Mouse (Mus musculus): ENCODE results near the gene Fam227a. TPM values are rescaled to one million over a fixed set of nuclear protein-coding genes. Genes with fewer than 3 reads are reported as not detected.

Fam227a gene
- polyA plus RNA-seq, 1 experiment from 2014 or later = 5.2 TPM

- Histone ChIP-seq H3K9ac (replicated peaks) (no peak overlapping the region), H3K9me3 (no peaks in the 10 kb centered on the region), H3K4me3 (no peak overlapping the region), H3K4me1 (no peaks in the 10 kb centered on the region), H3K36me3 (peaks cover 30% of the 10 kb centered on the region), H3K4me2 (replicated peaks) (no peak overlapping the region), H3K27me3 (no peaks in the 10 kb centered on the region), H3K27ac (replicated peaks) (no peak overlapping the region)
- 91% methylated on average over 12 of the region's 12 CpGs for WGBS
- ATAC-seq (replicated peaks) = no peak
Measured at GRCm38 (mm10) chr15:79648130-79648529, 10.6 kb downstream of the Fam227a start.

GRCm38 (mm10) chr15:79645483-79645882 is 13.3 kb downstream of the Fam227a start:
- no peak overlapping the region for H3K4me2 ChIP-seq (replicated peaks)
- WGBS = 81% methylated on average over 2 of the region's 2 CpGs
- no peaks in the 10 kb centered on the region for H3K9me3 ChIP-seq
- H3K36me3 ChIP-seq = peaks cover 49% of the 10 kb centered on the region
- no peak overlapping the region for H3K4me3 ChIP-seq
- H3K27me3 ChIP-seq = no peaks in the 10 kb centered on the region
- no peaks in the 10 kb centered on the region for H3K4me1 ChIP-seq
- no peak for ATAC-seq (replicated peaks)
- no peak overlapping the region for H3K9ac ChIP-seq (replicated peaks)
- H3K27ac ChIP-seq (replicated peaks) = no peak overlapping the region

- no peaks in the 10 kb centered on the region for H3K27me3 ChIP-seq
- 82% methylated on average over 11 of the region's 12 CpGs for WGBS
- no peaks in the 10 kb centered on the region for H3K9me3 ChIP-seq
- H3K27ac ChIP-seq (replicated peaks) = no peak overlapping the region
- no peak overlapping the region for H3K4me3 ChIP-seq
- no peak overlapping the region for H3K9ac ChIP-seq (replicated peaks)
- peaks cover 56% of the 10 kb centered on the region for H3K36me3 ChIP-seq
- H3K4me2 ChIP-seq (replicated peaks) = no peak overlapping the region
- ATAC-seq (replicated peaks) = no peak
- no peaks in the 10 kb centered on the region for H3K4me1 ChIP-seq
Measured at GRCm38 (mm10) chr15:79641135-79641817, 17.5 kb downstream of the Fam227a start.

GRCm38 (mm10) chr15:79630471-79630870 is 28.3 kb downstream of the Fam227a start:
- H3K36me3 ChIP-seq = peaks cover 71% of the 10 kb centered on the region
- H3K4me1 ChIP-seq = no peaks in the 10 kb centered on the region
- no peak overlapping the region for H3K4me3 ChIP-seq
- no peak overlapping the region for H3K27ac ChIP-seq (replicated peaks)
- no peak overlapping the region for H3K9ac ChIP-seq (replicated peaks)
- no peaks in the 10 kb centered on the region for H3K27me3 ChIP-seq
- WGBS = 87% methylated on average over 2 of the region's 2 CpGs
- H3K9me3 ChIP-seq = no peaks in the 10 kb centered on the region
- ATAC-seq (replicated peaks) = no peak
- H3K4me2 ChIP-seq (replicated peaks) = no peak overlapping the region

DNA sequence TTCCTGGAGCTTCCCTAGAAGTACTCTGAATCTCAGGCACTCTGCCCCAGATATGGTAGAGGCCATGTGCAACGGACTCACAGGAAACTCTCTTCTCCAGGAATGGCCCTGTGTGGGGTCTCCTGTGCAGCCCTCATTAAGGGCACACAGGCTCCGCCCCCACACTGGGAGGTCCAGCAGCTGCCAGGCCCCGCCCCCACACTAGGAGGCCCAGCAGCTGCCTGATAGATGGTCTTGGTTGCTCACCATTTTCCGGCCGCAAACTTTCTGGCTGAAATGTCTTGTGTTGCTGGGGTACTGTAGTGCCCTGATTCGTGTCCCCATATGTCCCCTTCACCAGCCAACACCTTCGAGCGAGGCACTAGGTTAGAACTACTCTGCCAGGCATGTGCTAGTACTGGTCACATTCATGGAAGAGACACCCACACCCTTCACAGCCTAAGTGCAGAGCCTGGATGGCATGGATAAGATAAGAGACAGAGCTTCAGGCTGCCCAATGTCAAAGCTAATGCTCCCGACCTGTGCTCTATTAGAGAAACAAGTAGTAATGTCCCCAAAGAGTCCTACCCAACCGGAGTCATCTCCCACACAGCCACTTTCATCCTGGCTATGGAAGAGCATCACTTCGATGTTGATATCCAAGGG is 38.9 kb downstream of the Fam227a start:
- no peak for ATAC-seq (replicated peaks)
- H3K4me2 ChIP-seq (replicated peaks) = no peak overlapping the region
- no peak overlapping the region for H3K27ac ChIP-seq (replicated peaks)
- no peaks in the 10 kb centered on the region for H3K27me3 ChIP-seq
- H3K4me3 ChIP-seq = no peak overlapping the region
- 84% methylated on average over 11 of the region's 11 CpGs for WGBS
- H3K36me3 ChIP-seq = peaks cover 79% of the 10 kb centered on the region
- no peaks in the 10 kb centered on the region for H3K4me1 ChIP-seq
- no peak overlapping the region for H3K9ac ChIP-seq (replicated peaks)
- no peaks in the 10 kb centered on the region for H3K9me3 ChIP-seq

DNA sequence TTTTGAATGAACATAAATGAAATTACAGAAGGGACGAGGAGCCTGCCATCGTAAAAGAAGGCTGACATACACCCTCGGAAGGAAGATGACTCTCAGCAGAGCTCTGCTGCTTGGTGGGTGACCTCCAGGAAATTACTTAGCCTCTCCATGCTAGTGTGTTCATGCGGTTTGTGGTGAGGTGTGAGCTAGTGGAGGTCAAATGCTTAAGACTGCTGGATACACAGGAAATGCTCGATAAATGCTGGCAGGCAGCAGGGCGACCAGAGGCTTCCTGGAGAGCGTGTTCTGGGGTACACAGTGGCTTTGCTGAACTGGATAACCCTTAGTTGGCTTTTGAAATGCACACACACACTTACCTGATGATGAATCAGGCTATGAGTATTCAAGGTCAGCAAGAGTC is 40.3 kb downstream of the Fam227a start:
- Histone ChIP-seq H3K9ac (replicated peaks) (no peak overlapping the region), H3K9me3 (no peaks in the 10 kb centered on the region), H3K27ac (replicated peaks) (no peak overlapping the region), H3K4me3 (no peak overlapping the region), H3K4me2 (replicated peaks) (no peak overlapping the region), H3K4me1 (no peaks in the 10 kb centered on the region), H3K36me3 (peaks cover 77% of the 10 kb centered on the region), H3K27me3 (no peaks in the 10 kb centered on the region)
- WGBS = 96% methylated on average over 7 of the region's 7 CpGs
- no peak for ATAC-seq (replicated peaks)

DNA sequence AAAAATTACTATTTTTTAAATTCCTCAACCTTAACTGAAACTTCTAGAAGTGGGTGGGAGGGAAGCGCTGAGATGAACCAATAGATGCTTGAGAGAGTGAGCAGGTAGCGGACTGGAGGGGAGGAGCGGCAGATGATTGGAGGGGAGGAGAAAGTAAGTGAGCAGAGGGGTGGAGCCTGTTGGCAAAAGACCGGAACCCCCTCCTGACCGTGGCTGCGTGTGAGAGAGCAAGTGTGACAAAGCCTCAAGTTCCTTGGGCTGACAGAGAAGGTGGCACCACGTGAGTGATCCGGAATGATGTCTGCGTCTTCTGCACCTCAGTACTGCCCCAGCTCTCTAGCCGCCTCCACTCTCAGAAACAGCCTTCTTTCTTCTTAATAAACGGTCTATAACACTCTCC is 41.6 kb downstream of the Fam227a start:
- no peak overlapping the region for H3K9ac ChIP-seq (replicated peaks)
- H3K4me2 ChIP-seq (replicated peaks) = no peak overlapping the region
- 82% methylated on average over 11 of the region's 11 CpGs for WGBS
- peaks cover 77% of the 10 kb centered on the region for H3K36me3 ChIP-seq
- no peak overlapping the region for H3K4me3 ChIP-seq
- H3K27ac ChIP-seq (replicated peaks) = no peak overlapping the region
- no peaks in the 10 kb centered on the region for H3K9me3 ChIP-seq
- H3K4me1 ChIP-seq = no peaks in the 10 kb centered on the region
- no peaks in the 10 kb centered on the region for H3K27me3 ChIP-seq
- no peak for ATAC-seq (replicated peaks)

GRCm38 (mm10) chr15:79616729-79617128 is 42.0 kb downstream of the Fam227a start:
- ATAC-seq (replicated peaks) = no peak
- no peak overlapping the region for H3K4me2 ChIP-seq (replicated peaks)
- WGBS = 88% methylated on average over 5 of the region's 5 CpGs
- H3K4me1 ChIP-seq = no peaks in the 10 kb centered on the region
- H3K36me3 ChIP-seq = peaks cover 73% of the 10 kb centered on the region
- H3K27me3 ChIP-seq = no peaks in the 10 kb centered on the region
- no peak overlapping the region for H3K27ac ChIP-seq (replicated peaks)
- H3K4me3 ChIP-seq = no peak overlapping the region
- H3K9ac ChIP-seq (replicated peaks) = no peak overlapping the region
- H3K9me3 ChIP-seq = no peaks in the 10 kb centered on the region

GRCm38 (mm10) chr15:79615501-79615900 is 43.3 kb downstream of the Fam227a start:
- H3K27me3 ChIP-seq = no peaks in the 10 kb centered on the region
- no peaks in the 10 kb centered on the region for H3K4me1 ChIP-seq
- H3K4me3 ChIP-seq = no peak overlapping the region
- H3K36me3 ChIP-seq = peaks cover 68% of the 10 kb centered on the region
- no peak overlapping the region for H3K27ac ChIP-seq (replicated peaks)
- H3K9ac ChIP-seq (replicated peaks) = no peak overlapping the region
- no peaks in the 10 kb centered on the region for H3K9me3 ChIP-seq
- no peak for ATAC-seq (replicated peaks)
- no peak overlapping the region for H3K4me2 ChIP-seq (replicated peaks)
- 92% methylated on average over 7 of the region's 7 CpGs for WGBS

DNA sequence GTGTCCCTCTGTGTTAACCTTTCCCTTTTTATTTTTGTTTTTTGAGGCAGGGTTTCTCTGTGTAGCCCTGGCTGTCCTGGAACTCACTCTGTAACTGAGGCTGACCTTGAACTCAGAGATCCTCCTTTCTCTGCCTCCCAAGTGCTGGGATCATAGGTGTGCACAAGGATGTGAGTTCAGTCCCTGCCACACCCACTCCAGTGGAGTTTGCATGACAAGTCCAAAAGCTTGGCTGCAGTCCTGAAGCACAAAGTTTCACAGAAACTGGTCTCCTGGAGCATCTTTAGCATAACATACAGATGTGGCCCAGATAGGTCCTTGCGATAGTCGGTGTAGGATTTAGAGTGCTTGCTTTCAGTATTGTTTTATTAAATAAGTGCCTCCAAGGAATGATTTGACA is 49.5 kb downstream of the Fam227a start:
- Histone ChIP-seq H3K9me3 (no peaks in the 10 kb centered on the region), H3K4me2 (replicated peaks) (no peak overlapping the region), H3K27ac (replicated peaks) (no peak overlapping the region), H3K4me3 (no peak overlapping the region), H3K36me3 (peaks cover 28% of the 10 kb centered on the region), H3K9ac (replicated peaks) (no peak overlapping the region), H3K4me1 (peaks cover 7% of the 10 kb centered on the region), H3K27me3 (no peaks in the 10 kb centered on the region)
- 93% methylated on average over 2 of the region's 2 CpGs for WGBS
- no peak for ATAC-seq (replicated peaks)

GRCm38 (mm10) chr15:79608214-79608613 is 50.5 kb downstream of the Fam227a start:
- peaks cover 7% of the 10 kb centered on the region for H3K4me1 ChIP-seq
- ATAC-seq (replicated peaks) = no peak
- WGBS = 84% methylated on average over 7 of the region's 7 CpGs
- no peak overlapping the region for H3K4me2 ChIP-seq (replicated peaks)
- H3K36me3 ChIP-seq = peaks cover 21% of the 10 kb centered on the region
- no peaks in the 10 kb centered on the region for H3K27me3 ChIP-seq
- H3K27ac ChIP-seq (replicated peaks) = no peak overlapping the region
- no peak overlapping the region for H3K4me3 ChIP-seq
- no peaks in the 10 kb centered on the region for H3K9me3 ChIP-seq
- H3K9ac ChIP-seq (replicated peaks) = no peak overlapping the region

- no peaks in the 10 kb centered on the region for H3K27me3 ChIP-seq
- no peak overlapping the region for H3K4me3 ChIP-seq
- no peak overlapping the region for H3K9ac ChIP-seq (replicated peaks)
- H3K36me3 ChIP-seq = peaks cover 20% of the 10 kb centered on the region
- 63% methylated on average over 2 of the region's 2 CpGs for WGBS
- ATAC-seq (replicated peaks) = no peak
- no peaks in the 10 kb centered on the region for H3K9me3 ChIP-seq
- H3K27ac ChIP-seq (replicated peaks) = no peak overlapping the region
- peaks cover 7% of the 10 kb centered on the region for H3K4me1 ChIP-seq
- no peak overlapping the region for H3K4me2 ChIP-seq (replicated peaks)
Measured at GRCm38 (mm10) chr15:79607757-79608156, 51.0 kb downstream of the Fam227a start.

- Histone ChIP-seq H3K4me1 (peaks cover 7% of the 10 kb centered on the region), H3K4me3 (no peak overlapping the region), H3K27ac (replicated peaks) (no peak overlapping the region), H3K9ac (replicated peaks) (no peak overlapping the region), H3K36me3 (peaks cover 12% of the 10 kb centered on the region), H3K9me3 (no peaks in the 10 kb centered on the region), H3K27me3 (no peaks in the 10 kb centered on the region), H3K4me2 (replicated peaks) (no peak overlapping the region)
- 78% methylated on average over 12 of the region's 12 CpGs for WGBS
- no peak for ATAC-seq (replicated peaks)
Measured at GRCm38 (mm10) chr15:79606161-79606560, 52.6 kb downstream of the Fam227a start.
